Mouse (Mus musculus): Measurements from ENCODE around the gene Ifit1.

The Ifit1 gene

DNA sequence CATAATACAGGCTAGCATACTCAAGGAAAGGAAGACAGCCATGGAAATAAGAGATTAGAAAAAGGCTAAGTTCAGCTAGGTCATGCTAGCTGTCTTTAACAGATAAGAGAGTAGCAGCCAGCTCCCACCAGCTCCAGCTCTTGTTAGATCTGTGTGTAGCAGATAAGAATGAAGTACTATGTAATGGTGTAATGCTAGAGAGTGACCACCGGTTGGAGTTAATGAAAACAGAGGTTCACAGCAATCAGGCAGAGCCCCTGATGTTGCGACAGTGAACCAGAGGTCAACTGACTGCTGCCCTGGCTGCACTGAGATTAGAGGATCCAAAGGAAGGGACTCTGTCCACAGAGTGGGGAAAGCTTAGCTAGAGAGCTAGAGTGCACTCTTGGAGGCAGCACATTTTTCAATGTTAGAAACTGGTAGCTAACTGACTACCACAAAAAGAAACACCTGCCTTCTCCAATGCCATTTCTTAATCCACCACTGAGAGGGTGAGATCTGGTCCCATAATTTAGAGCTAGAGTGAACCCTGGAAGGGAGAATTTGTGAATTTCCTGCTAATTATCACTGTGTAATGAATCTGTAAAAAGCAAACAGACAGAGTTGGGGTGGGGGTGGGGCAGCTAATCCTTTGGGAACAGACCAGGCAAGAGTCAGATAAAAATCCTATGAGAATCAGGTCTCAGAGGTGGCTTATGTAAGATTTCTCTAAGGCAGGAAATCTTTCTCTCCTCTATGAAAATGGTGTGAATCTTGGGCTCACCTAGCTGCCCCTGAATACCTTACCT, 16.0 kb downstream of the Ifit1 start:
- DNase-seq, result no peak

DNA sequence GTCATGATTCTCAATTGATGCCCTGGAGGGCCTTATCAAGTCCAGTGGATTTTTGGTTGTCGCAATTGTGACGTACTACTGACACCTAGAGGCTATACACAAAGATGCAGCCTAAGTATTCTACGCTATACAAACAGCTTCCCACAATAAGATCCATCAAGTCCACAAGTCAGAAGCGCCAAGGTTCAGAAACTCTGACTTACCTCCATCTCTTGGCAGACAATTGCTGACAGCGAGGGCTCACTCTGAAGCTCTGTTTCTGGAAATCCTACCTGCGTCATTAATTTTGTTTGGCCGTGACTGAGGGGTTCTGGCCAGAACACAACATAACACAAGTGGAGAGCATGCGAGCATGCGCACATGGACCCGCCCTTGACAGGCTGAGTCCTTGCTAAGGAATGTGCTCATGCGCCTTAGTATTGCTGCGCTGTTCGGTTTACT, 21.4 kb downstream of the Ifit1 start:
- peak; percentile 29 to 41 for DNase-seq

DNA sequence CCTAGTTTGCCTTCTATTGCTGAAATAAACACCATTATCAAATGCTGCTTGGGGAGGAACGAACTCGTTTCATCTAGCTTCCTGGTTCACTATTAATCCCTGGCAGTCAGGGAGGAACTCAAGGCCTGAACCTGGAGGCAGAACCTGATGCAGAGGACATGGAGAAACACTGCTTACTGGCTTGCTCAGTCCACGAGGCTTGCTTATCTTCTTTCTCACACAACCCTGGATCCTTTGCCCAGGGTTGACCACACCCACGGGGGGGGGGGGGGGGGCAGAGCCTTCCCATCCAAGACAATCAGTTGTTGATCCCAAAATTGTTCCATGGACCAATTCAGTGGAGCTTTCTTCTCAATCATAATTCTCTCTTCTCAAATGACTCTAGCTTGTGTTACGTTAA, 22.1 kb downstream of the Ifit1 start:
- no peak for DNase-seq

DNA sequence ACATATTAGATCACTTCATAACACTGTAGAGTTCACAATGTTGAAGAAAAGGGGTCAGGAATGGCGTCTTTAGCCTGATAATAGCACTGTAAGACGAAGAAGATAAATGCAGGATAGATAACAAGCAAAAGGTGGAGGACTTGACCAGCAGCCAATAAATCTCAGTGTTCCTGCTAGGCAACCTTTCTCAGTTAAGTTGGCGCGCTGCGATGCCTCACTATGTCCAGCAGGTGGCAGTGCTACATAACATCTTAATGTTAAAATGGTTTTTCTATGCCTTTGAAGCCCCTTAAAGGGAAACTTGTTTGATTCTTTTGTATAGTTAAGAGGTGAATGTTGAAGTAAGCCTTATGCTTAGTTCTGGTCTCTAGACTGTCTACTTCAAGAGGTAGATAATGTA, 25.5 kb downstream of the Ifit1 start:
- peak; percentile 73 to 78 for DNase-seq

DNA sequence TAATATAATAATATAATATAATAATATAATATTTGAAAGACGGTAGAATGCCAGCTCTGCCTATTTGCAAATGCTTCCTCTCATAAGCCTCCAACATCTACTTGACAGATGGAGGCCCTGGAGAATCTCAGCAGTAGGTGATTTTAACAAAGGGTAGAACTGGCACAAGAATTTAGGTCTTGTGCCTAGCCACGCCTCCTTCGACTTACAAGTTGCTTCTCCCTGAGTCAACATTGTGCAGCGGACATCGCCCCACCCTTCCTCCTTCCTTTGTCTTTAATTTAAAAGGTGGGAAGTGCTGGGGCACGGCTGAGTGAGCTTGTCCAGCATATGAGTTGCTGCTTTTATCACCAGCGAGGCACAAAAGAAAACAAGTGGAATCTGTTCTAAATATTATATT, 32.8 kb downstream of the Ifit1 start:
- no peak for DNase-seq

DNA sequence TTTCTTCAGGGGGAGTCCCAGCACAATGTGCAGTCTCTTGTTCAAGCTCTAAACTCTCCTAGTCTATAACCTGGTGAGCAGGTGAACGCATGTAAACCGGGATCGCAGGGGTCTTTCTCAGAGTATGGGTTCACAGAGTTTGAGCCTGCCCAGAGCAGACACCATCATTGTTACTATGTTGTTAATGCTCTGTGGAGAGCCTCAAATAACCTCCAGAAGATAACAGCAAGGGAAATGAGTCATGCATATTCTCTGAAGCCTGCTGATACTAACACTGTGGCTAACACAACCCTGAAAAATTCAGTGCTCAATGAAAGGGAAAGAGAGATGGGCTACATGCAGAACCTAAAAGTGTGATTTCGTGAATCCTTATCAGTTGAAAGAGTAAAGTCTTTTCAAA, 37.8 kb downstream of the Ifit1 start:
- DNase-seq, result no peak

DNA sequence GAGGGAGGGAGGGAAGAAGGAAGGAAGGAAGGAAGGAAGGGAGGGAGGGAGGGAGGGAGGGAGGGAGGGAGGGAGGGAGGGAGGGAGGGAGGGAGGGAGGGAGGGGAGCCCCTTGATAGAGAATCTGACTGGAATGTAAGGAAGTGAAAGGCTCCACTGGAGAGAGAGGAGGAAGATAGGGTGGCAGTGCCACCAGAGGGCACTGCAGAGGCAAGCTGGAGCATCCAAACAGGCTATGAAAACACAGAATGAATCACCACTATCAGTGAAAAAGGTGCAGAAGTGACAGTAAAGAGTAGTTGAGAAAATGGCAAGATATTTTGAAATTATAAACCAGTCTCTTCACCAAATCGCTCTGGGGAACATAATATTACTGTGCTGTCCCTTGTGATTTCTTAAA, 44.2 kb downstream of the Ifit1 start:
- DNase-seq, result peak; percentile 61 to 66

DNA sequence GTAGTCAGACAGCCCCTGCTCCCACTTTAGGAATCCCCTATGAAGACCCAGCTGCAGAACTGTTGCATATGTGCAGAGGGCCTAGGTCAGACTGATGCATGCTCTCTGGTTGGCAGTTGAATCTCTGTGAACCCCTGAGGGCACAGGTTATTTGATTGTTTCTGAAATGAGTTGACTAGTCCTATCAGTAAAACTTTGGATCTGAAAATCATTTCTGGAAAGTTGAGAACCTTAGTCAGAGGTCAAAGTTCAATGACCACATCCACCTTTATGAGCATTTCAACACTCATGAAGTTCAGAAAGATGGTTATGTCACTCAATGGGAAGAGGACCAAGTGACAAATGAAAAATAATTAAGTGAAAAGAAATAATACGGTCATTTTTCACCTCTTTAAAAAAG, 44.9 kb downstream of the Ifit1 start:
- no peak for DNase-seq

DNA sequence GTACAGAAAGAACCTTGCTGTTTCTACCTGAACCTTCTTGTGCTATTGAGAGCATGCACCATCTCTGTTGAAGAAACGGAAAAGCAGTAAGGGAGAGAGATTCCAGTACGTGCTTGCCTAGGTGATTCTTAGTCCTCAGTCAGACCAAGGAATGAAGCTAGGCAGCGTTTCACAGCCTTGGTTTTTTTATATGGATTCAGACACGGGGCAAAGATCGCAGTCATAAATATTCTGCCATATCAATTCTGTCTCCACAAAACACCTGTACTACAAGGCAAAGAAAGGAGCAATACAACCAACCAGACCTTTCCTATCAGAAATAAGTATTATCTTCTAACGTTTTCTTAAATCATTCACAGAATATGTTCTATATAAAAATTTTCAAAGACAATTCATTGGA, 50.7 kb downstream of the Ifit1 start:
- no peak for DNase-seq

DNA sequence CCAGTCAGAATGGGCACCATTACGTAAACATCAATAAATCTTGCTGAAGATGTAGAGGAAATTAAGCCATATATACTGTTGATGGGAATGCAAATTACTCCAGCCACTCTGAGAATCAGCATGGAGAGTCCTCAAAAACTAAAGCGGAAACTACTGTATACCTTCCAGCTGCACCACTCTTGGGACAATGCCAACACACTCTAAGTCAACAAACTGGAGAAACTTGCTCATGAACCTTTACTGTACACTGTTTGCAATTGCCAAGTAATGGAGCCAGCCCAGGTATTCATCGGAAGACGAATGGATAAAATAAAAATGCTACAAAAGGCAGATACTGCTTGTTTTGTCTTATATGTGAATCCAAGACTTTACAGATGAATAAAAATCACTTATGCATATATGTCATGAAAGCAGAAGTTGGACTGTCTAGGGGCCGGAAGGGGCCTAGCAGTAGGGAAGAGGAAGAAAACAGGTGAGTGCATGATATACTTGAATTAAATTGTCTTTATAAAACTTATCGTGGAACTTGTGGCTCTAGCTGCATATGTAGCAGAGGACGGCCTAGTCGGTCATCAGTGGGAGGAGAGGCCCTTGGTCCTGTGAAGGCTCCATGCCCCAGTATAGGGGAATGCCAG, 55.8 kb downstream of the Ifit1 start:
- peak; percentile 24 to 26 for DNase-seq

DNA sequence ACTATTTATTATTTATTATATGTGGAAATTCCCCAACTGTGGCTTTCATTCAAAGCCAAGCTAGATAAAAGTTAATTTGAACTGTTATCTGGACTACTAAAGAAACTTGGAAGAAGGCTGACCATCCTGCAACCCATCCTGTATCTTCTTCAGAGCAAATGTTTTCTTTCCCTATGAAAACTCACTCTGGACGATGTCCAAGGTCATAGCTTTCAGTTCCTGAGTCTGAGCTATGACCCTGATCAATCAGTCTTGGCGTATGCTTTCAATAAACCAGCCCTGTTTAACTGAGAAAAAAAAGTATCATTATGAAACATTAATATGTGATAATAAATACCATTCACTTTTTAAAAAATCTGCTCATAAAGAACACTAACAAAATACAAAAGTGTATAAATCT, 56.8 kb downstream of the Ifit1 start:
- DNase-seq, result no peak

DNA sequence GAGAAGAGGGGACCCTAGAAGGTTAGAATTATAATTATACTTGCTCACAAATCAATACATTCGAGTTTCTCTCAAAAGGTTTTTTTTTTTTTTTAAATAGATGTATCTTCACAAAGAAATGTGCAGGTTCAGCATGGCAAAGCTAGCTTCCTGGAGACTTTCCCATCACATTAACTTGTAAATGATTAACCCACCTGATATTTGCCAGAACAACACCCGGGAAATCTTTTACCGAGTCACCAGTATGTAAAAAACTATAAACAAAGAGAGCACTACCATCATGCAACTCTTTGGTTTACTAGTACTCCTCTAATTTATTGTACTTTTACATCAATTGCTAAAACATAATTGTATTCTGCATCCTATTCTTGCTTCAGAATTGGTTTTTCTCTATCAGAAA, 57.8 kb downstream of the Ifit1 start:
- DNase-seq, result no peak

DNA sequence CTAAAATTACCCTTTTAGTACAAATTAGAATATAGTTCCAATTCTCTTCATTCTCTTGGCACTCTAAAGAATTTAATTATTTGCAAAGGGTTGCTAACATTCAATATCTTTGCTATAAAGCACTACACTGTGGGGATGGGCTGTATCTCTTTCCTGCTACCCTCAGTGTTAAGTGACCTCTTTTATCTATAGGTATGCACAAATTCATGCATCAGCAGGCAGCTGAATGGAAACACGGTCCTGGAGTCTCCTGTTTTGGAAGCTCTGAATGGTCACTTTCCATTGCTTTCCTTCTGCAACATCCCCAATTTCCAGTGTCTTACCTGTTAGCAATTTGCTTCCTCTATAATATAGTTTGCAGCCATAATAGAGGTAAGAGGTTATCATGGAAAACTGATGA, 58.2 kb downstream of the Ifit1 start:
- no peak for DNase-seq

DNA sequence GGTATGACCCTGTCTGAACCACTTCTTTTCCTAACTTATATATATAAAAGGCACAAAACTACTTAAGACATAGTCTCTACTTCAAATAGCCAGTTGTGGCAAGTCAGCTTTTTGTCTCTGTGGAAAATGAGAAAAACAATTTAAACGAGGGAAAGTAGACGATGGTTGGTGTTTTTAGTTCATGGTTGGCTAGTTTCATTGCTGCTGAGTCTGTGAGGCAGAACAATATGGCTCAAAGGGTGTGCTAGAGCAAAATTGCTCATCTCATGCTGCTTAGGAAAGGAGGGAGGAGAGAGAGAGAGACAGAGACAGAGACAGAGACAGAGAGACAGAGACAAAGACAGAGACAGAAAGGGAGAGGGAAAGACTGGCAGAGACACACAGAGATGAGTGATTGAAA, 58.6 kb downstream of the Ifit1 start:
- DNase-seq, result no peak

Data from B cell, adult 2 months (primary cell).